Mouse (Mus musculus) heart, adult 9 months (tissue): ENCODE results near the gene Slc22a17.

Experiments used
- DNase-seq, 2 experiments: peaks; one replicate each; pipeline ENCODE4 v3.0.0; 2022; ENCODE audit warnings: low spot score in 2 of 2

Gene Slc22a17

DNA sequence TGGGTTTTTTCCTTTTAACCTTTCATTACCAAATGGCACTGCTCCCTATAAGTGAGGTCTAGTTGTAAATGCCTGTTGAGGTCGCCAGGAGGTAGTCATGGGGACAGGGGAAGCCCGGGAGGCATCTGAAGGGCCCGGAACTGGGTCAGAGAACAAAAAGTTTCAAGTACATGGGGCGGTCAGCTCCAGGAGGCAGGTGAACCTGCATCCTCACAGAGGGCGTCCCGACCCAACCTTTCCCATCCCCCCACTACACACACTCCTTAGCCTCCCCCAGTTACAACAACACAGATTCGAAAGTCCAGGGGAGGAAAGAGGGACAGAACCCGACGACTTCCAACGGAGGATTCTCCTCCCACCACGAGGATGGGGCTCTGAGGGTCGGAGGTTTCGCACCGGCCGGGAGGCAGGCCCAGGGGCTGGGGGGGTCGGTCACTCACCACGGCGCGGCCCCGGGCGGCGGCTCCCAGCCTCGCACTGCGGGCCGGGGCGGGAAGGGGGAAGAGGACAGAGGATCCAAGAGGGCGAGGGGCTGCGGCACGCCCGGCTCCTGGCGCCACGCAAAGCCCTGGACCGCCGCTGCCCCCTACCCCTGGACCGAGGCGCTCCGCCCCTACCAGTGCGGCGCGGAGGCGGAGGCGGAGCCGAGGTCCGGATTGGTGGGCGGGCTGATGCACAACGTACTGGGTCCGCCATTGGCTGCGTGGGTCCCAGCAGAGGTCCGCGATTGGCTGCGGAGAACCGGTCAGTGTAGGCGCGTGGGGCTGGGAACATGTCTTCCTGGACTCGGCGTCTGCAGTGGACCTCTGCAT is 49.2 kb downstream of the Slc22a17 start:
- DNase-seq: peak; percentile 92 to 94

DNA sequence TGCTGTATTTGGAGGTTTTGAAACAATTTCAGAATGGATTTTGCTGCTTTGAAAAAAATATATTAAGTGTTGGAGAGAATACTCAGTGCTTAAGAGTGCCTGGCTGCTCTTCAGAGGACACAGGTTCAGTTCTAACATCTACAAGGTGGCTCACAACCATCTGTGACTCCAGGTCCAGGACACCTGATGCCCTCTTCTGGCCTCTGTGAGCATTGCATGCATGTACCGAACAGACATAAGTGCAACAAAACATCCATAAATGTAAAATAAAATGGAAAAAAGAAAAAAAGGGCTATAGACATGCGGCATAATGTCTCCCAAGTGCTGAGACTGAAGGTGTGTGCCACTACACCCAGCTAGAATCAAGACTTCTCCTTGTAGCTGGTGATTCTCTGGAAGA is 52.4 kb downstream of the Slc22a17 start:
- DNase-seq: peak in 1 of 2 experiments; percentile 36

DNA sequence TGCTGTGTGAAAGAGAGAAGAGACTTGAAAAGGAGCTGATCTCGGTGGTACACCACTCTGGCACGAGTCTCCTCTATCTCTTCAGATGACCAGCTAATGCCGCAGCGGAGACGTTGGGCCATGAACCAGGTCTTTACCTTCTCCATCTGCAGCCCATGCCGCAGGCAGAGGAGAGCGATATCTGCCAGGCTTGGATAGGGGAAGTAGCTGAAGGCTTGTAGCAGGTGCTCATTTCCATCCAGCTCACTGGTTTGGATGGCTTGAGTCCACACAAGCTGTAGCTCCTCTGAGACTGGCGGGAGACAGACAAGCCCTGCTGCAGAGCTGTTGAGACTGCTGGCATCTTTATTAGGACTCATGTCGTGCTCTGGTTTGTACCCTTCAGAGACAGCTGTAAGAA is 55.0 kb downstream of the Slc22a17 start:
- no peak for DNase-seq

DNA sequence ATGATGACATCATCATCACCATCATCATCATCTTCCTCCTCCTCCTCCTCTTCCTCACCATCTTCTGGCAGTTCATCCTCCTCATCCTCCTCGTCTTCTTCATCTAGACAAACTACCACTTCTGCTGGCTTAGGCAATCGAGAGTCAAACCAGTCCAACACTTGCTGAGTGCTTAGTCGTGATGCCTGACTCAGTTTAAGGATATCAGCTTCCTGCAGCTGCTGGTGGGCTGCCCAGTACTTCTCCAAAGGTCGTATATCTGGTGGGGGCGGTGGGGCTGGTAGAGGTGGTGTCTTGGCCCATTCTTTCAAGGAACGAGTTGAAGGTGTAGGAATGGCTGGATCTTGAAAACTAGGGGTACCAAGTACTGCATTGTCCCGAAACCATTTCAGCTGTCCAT is 56.2 kb downstream of the Slc22a17 start:
- DNase-seq: no peak
